Mouse (Mus musculus) megakaryocyte, embryonic 14.5 days (primary cell): ENCODE measurements at regions not wholly inside any gene's neighbourhood (a gene's known extent, or its start where the extent isn't known, plus 50 kb on each side); places are given as distances from the start of the nearest gene placed in this dataset.

Source experiments
- H3K27me3 ChIP-seq: replicated peaks from 2 replicates; pipeline ENCODE3; 2012; ENCODE audit warnings: inconsistent platforms
- H3K36me3 ChIP-seq: replicated peaks from 2 replicates; pipeline ENCODE3; 2012; ENCODE audit warnings: low read length, inconsistent platforms, mixed read lengths
- H3K4me1 ChIP-seq: 2 replicates; pipeline ENCODE4 v1.6.1; 2012; ENCODE audit warnings: inconsistent platforms
- H3K4me3 ChIP-seq: replicated peaks from 2 replicates; pipeline ENCODE3; 2012; ENCODE audit warnings: moderate library complexity, mild to moderate bottlenecking, inconsistent platforms
- H3K9me3 ChIP-seq: 2 replicates; pipeline ENCODE4 v1.6.1; 2012; ENCODE audit warnings: inconsistent platforms
- FLI1 ChIP-seq: IDR thresholded peaks from 2 replicates; pipeline ENCODE4 v1.6.1; 2012; ENCODE audit warnings: low read length, inconsistent platforms, mixed read lengths
- GATA1 ChIP-seq: IDR thresholded peaks from 3 replicates; pipeline ENCODE4 v1.6.1; 2012; ENCODE audit warnings: mixed read lengths, low read length, inconsistent platforms, borderline replicate concordance

- Histone ChIP-seq H3K4me3 (no peak overlapping the region), H3K4me1 (no peaks in the 10 kb centered on the region), H3K27me3 (no peaks in the 10 kb centered on the region), H3K9me3 (no peaks in the 10 kb centered on the region), H3K36me3 (no peaks in the 10 kb centered on the region)
- TF ChIP-seq GATA1 (no peak), FLI1 (no peak)
Measured at GRCm38 (mm10) chr13:83785643-83786042, 281.8 kb downstream of the Mef2c start.

GRCm38 (mm10) chr13:83809535-83809934, 305.7 kb downstream of the Mef2c start:
- no peaks in the 10 kb centered on the region for H3K36me3 ChIP-seq
- H3K9me3 ChIP-seq: no peaks in the 10 kb centered on the region
- no peak for TF ChIP-seq FLI1
- no peak for TF ChIP-seq GATA1
- H3K27me3 ChIP-seq: no peaks in the 10 kb centered on the region
- H3K4me1 ChIP-seq: no peaks in the 10 kb centered on the region
- no peak overlapping the region for H3K4me3 ChIP-seq

GRCm38 (mm10) chr13:83820291-83820690, 316.5 kb downstream of the Mef2c start:
- Histone ChIP-seq H3K4me1 (no peaks in the 10 kb centered on the region), H3K4me3 (no peak overlapping the region), H3K9me3 (no peaks in the 10 kb centered on the region), H3K27me3 (no peaks in the 10 kb centered on the region), H3K36me3 (no peaks in the 10 kb centered on the region)
- no peak for TF ChIP-seq FLI1

- Histone ChIP-seq H3K4me1 (no peaks in the 10 kb centered on the region), H3K9me3 (no peaks in the 10 kb centered on the region), H3K27me3 (no peaks in the 10 kb centered on the region), H3K4me3 (no peak overlapping the region), H3K36me3 (no peaks in the 10 kb centered on the region)
- TF ChIP-seq FLI1 (no peak), GATA1 (no peak)
Measured at GRCm38 (mm10) chr13:83820721-83821120, 316.9 kb downstream of the Mef2c start.

GRCm38 (mm10) chr13:83824926-83825325, 321.1 kb downstream of the Mef2c start:
- Histone ChIP-seq H3K27me3 (no peaks in the 10 kb centered on the region), H3K36me3 (no peaks in the 10 kb centered on the region), H3K9me3 (no peaks in the 10 kb centered on the region), H3K4me3 (no peak overlapping the region), H3K4me1 (no peaks in the 10 kb centered on the region)
- no peak for TF ChIP-seq GATA1
- TF ChIP-seq FLI1: no peak

- Histone ChIP-seq H3K4me3 (no peak overlapping the region), H3K36me3 (no peaks in the 10 kb centered on the region), H3K9me3 (no peaks in the 10 kb centered on the region), H3K4me1 (no peaks in the 10 kb centered on the region), H3K27me3 (no peaks in the 10 kb centered on the region)
- no peak for TF ChIP-seq GATA1
- no peak for TF ChIP-seq FLI1
Measured at GRCm38 (mm10) chr13:83826841-83827463, 323.1 kb downstream of the Mef2c start.

- no peaks in the 10 kb centered on the region for H3K27me3 ChIP-seq
- TF ChIP-seq GATA1: no peak
- H3K4me3 ChIP-seq: no peak overlapping the region
- H3K36me3 ChIP-seq: no peaks in the 10 kb centered on the region
- H3K9me3 ChIP-seq: no peaks in the 10 kb centered on the region
- H3K4me1 ChIP-seq: no peaks in the 10 kb centered on the region
Measured at GRCm38 (mm10) chr13:83865932-83866685, 356.0 kb upstream of the Tmem161b start.

- no peaks in the 10 kb centered on the region for H3K36me3 ChIP-seq
- no peaks in the 10 kb centered on the region for H3K4me1 ChIP-seq
- no peaks in the 10 kb centered on the region for H3K9me3 ChIP-seq
- no peak for TF ChIP-seq GATA1
- no peak for TF ChIP-seq FLI1
- H3K4me3 ChIP-seq: no peak overlapping the region
- no peaks in the 10 kb centered on the region for H3K27me3 ChIP-seq
Measured at GRCm38 (mm10) chr13:83867211-83867610, 354.9 kb upstream of the Tmem161b start.

GRCm38 (mm10) chr13:83867831-83868473, 354.1 kb upstream of the Tmem161b start:
- TF ChIP-seq FLI1: no peak
- no peak for TF ChIP-seq GATA1
- no peaks in the 10 kb centered on the region for H3K4me1 ChIP-seq
- no peak overlapping the region for H3K4me3 ChIP-seq
- H3K9me3 ChIP-seq: no peaks in the 10 kb centered on the region
- no peaks in the 10 kb centered on the region for H3K27me3 ChIP-seq
- H3K36me3 ChIP-seq: no peaks in the 10 kb centered on the region

- Histone ChIP-seq H3K27me3 (no peaks in the 10 kb centered on the region), H3K4me1 (no peaks in the 10 kb centered on the region), H3K4me3 (no peak overlapping the region), H3K36me3 (no peaks in the 10 kb centered on the region), H3K9me3 (no peaks in the 10 kb centered on the region)
- TF ChIP-seq FLI1 (no peak), GATA1 (no peak)
Measured at GRCm38 (mm10) chr13:83868922-83869321, 353.2 kb upstream of the Tmem161b start.

- TF ChIP-seq GATA1 (no peak), FLI1 (no peak)
- Histone ChIP-seq H3K4me3 (no peak overlapping the region), H3K36me3 (no peaks in the 10 kb centered on the region), H3K9me3 (no peaks in the 10 kb centered on the region), H3K27me3 (no peaks in the 10 kb centered on the region), H3K4me1 (no peaks in the 10 kb centered on the region)
Measured at GRCm38 (mm10) chr13:83872143-83872819, 349.8 kb upstream of the Tmem161b start.
